Mouse (Mus musculus): ENCODE results near the gene Rbfox2. TPM values are rescaled to one million over a fixed set of nuclear protein-coding genes. Genes with fewer than 3 reads are reported as not detected.
A peak's percentile ranks its signal among the peaks of the same experiment; 100 is the strongest.

The Rbfox2 gene
- polyA plus RNA-seq, 1 experiment from 2014 or later, result 57.8 TPM

GRCm38 (mm10) chr15:77113591-77113990 is 193.2 kb downstream of the Rbfox2 start:
- Histone ChIP-seq H3K27me3 (no peaks in the 10 kb centered on the region), H3K4me2 (no peak overlapping the region), H3K27ac (no peak overlapping the region), H3K4me3 (no peak overlapping the region), H3K9ac (no peak overlapping the region), H3K9me3 (no peaks in the 10 kb centered on the region), H3K36me3 (peaks cover 53% of the 10 kb centered on the region), H3K4me1 (peaks cover 4% of the 10 kb centered on the region)
- WGBS, result 78% methylated on average over 9 of the region's 9 CpGs
- no peak for ATAC-seq (ENCODE audit: insufficient number of reproducible peaks, insufficient read depth, low FRiP score, low TSS enrichment, low read depth)

GRCm38 (mm10) chr15:77112378-77112777 is 194.4 kb downstream of the Rbfox2 start:
- H3K9ac ChIP-seq, result no peak overlapping the region
- H3K36me3 ChIP-seq, result peaks cover 61% of the 10 kb centered on the region
- H3K27ac ChIP-seq, result no peak overlapping the region
- H3K4me3 ChIP-seq, result no peak overlapping the region
- ATAC-seq (ENCODE audit: insufficient number of reproducible peaks, insufficient read depth, low FRiP score, low TSS enrichment, low read depth), result no peak
- no peaks in the 10 kb centered on the region for H3K27me3 ChIP-seq
- peaks cover 4% of the 10 kb centered on the region; the same call in 1 of the 2 replicates for H3K4me1 ChIP-seq
- no peaks in the 10 kb centered on the region for H3K9me3 ChIP-seq
- WGBS, result 89% methylated on average over 2 of the region's 2 CpGs
- no peak overlapping the region for H3K4me2 ChIP-seq

GRCm38 (mm10) chr15:77111924-77112323 is 194.9 kb downstream of the Rbfox2 start:
- ATAC-seq (ENCODE audit: insufficient number of reproducible peaks, insufficient read depth, low FRiP score, low TSS enrichment, low read depth), result no peak
- no peaks in the 10 kb centered on the region for H3K9me3 ChIP-seq
- H3K9ac ChIP-seq, result no peak overlapping the region
- WGBS, result 84% methylated on average over 7 of the region's 7 CpGs
- H3K4me3 ChIP-seq, result no peak overlapping the region
- peaks cover 61% of the 10 kb centered on the region for H3K36me3 ChIP-seq
- H3K4me1 ChIP-seq, result peaks cover 4% of the 10 kb centered on the region
- H3K4me2 ChIP-seq, result no peak overlapping the region
- no peak overlapping the region for H3K27ac ChIP-seq
- H3K27me3 ChIP-seq, result no peaks in the 10 kb centered on the region

GRCm38 (mm10) chr15:77110452-77110851 is 196.4 kb downstream of the Rbfox2 start:
- H3K9ac ChIP-seq, result no peak overlapping the region
- H3K4me1 ChIP-seq, result peaks cover 8% of the 10 kb centered on the region
- WGBS, result 84% methylated on average over 11 of the region's 11 CpGs
- H3K4me3 ChIP-seq, result no peak overlapping the region
- H3K27me3 ChIP-seq, result no peaks in the 10 kb centered on the region
- H3K36me3 ChIP-seq, result peaks cover 51% of the 10 kb centered on the region
- no peaks in the 10 kb centered on the region for H3K9me3 ChIP-seq
- no peak overlapping the region for H3K4me2 ChIP-seq
- no peak overlapping the region for H3K27ac ChIP-seq
- ATAC-seq (ENCODE audit: insufficient number of reproducible peaks, insufficient read depth, low FRiP score, low TSS enrichment, low read depth), result no peak

- Histone ChIP-seq H3K9ac (no peak overlapping the region), H3K9me3 (no peaks in the 10 kb centered on the region), H3K27me3 (no peaks in the 10 kb centered on the region), H3K36me3 (peaks cover 23% of the 10 kb centered on the region), H3K4me3 (no peak overlapping the region), H3K27ac (no peak overlapping the region), H3K4me1 (peaks cover 21% of the 10 kb centered on the region), H3K4me2 (no peak overlapping the region)
- WGBS, result 87% methylated on average over 10 of the region's 10 CpGs
- no peak for ATAC-seq (ENCODE audit: insufficient number of reproducible peaks, insufficient read depth, low FRiP score, low TSS enrichment, low read depth)
Measured at GRCm38 (mm10) chr15:77107169-77107908, 199.5 kb downstream of the Rbfox2 start.

- ATAC-seq (ENCODE audit: insufficient number of reproducible peaks, insufficient read depth, low FRiP score, low TSS enrichment, low read depth), result no peak
- WGBS, result 77% methylated on average over 10 of the region's 10 CpGs
Measured at GRCm38 (mm10) chr15:77105273-77105672, 201.5 kb downstream of the Rbfox2 start.

GRCm38 (mm10) chr15:77104349-77105158 is 202.2 kb downstream of the Rbfox2 start:
- peak overlapping the region; percentile 55; the same call in 1 of the 2 replicates for H3K27ac ChIP-seq
- 75% methylated on average over 10 of the region's 10 CpGs for WGBS
- peaks cover 36% of the 10 kb centered on the region for H3K36me3 ChIP-seq

More at GRCm38 (mm10) chr15:77105273-77105672, 201.5 kb downstream of the Rbfox2 start:
- Histone ChIP-seq H3K27ac (no peak overlapping the region), H3K4me1 (peaks cover 21% of the 10 kb centered on the region), H3K4me3 (no peak overlapping the region), H3K4me2 (no peak overlapping the region), H3K27me3 (no peaks in the 10 kb centered on the region), H3K9me3 (no peaks in the 10 kb centered on the region), H3K9ac (no peak overlapping the region), H3K36me3 (peaks cover 34% of the 10 kb centered on the region)

GRCm38 (mm10) chr15:77102685-77103084 is 204.1 kb downstream of the Rbfox2 start:
- 90% methylated on average over 5 of the region's 5 CpGs for WGBS

More at GRCm38 (mm10) chr15:77104349-77105158, 202.2 kb downstream of the Rbfox2 start:
- Histone ChIP-seq H3K4me1 (peaks cover 25% of the 10 kb centered on the region), H3K9ac (no peak overlapping the region), H3K9me3 (no peaks in the 10 kb centered on the region), H3K27me3 (no peaks in the 10 kb centered on the region), H3K4me3 (no peak overlapping the region), H3K4me2 (no peak overlapping the region)
- no peak for ATAC-seq (ENCODE audit: insufficient number of reproducible peaks, insufficient read depth, low FRiP score, low TSS enrichment, low read depth)

GRCm38 (mm10) chr15:77099756-77100155 is 207.0 kb downstream of the Rbfox2 start:
- Histone ChIP-seq H3K27ac (peak overlapping the region; percentile 29), H3K27me3 (no peaks in the 10 kb centered on the region), H3K4me1 (peaks cover 20% of the 10 kb centered on the region), H3K4me2 (no peak overlapping the region), H3K36me3 (peaks cover 62% of the 10 kb centered on the region), H3K9me3 (no peaks in the 10 kb centered on the region), H3K9ac (no peak overlapping the region), H3K4me3 (no peak overlapping the region)
- ATAC-seq (ENCODE audit: insufficient number of reproducible peaks, insufficient read depth, low FRiP score, low TSS enrichment, low read depth), result no peak
- 29% methylated on average over 3 of the region's 3 CpGs for WGBS

More at GRCm38 (mm10) chr15:77102685-77103084, 204.1 kb downstream of the Rbfox2 start:
- Histone ChIP-seq H3K27ac (no peak overlapping the region), H3K36me3 (peaks cover 47% of the 10 kb centered on the region), H3K4me3 (no peak overlapping the region), H3K4me1 (peaks cover 29% of the 10 kb centered on the region), H3K27me3 (no peaks in the 10 kb centered on the region), H3K9me3 (no peaks in the 10 kb centered on the region), H3K4me2 (no peak overlapping the region), H3K9ac (no peak overlapping the region)
- ATAC-seq (ENCODE audit: insufficient number of reproducible peaks, insufficient read depth, low FRiP score, low TSS enrichment, low read depth), result no peak

GRCm38 (mm10) chr15:77097358-77097757 is 209.4 kb downstream of the Rbfox2 start:
- H3K4me1 ChIP-seq, result peaks cover 12% of the 10 kb centered on the region
- no peak for ATAC-seq (ENCODE audit: insufficient number of reproducible peaks, insufficient read depth, low FRiP score, low TSS enrichment, low read depth)
- no peaks in the 10 kb centered on the region for H3K27me3 ChIP-seq
- no peak overlapping the region for H3K27ac ChIP-seq
- WGBS, result 94% methylated on average over 6 of the region's 6 CpGs
- H3K9ac ChIP-seq, result no peak overlapping the region
- H3K4me3 ChIP-seq, result no peak overlapping the region
- peaks cover 79% of the 10 kb centered on the region for H3K36me3 ChIP-seq
- H3K4me2 ChIP-seq, result no peak overlapping the region
- no peaks in the 10 kb centered on the region for H3K9me3 ChIP-seq

GRCm38 (mm10) chr15:77095216-77095615 is 211.6 kb downstream of the Rbfox2 start:
- Histone ChIP-seq H3K27ac (no peak overlapping the region), H3K9me3 (no peaks in the 10 kb centered on the region), H3K4me1 (peaks cover 21% of the 10 kb centered on the region), H3K9ac (no peak overlapping the region), H3K36me3 (peaks cover 76% of the 10 kb centered on the region), H3K27me3 (no peaks in the 10 kb centered on the region), H3K4me3 (no peak overlapping the region), H3K4me2 (no peak overlapping the region)
- ATAC-seq (ENCODE audit: insufficient number of reproducible peaks, insufficient read depth, low FRiP score, low TSS enrichment, low read depth), result no peak
- WGBS, result 89% methylated on average over 1 of the region's 1 CpGs
